Mouse (Mus musculus) kidney, postnatal 25 days (tissue): Measurements from ENCODE around the gene Rassf1.

Experiments used
- DNase-seq, 2 experiments: peaks; one replicate each; pipeline ENCODE4 v3.0.0; 2021; ENCODE audit warnings: mixed read lengths in 2 of 2

The Rassf1 gene

DNA sequence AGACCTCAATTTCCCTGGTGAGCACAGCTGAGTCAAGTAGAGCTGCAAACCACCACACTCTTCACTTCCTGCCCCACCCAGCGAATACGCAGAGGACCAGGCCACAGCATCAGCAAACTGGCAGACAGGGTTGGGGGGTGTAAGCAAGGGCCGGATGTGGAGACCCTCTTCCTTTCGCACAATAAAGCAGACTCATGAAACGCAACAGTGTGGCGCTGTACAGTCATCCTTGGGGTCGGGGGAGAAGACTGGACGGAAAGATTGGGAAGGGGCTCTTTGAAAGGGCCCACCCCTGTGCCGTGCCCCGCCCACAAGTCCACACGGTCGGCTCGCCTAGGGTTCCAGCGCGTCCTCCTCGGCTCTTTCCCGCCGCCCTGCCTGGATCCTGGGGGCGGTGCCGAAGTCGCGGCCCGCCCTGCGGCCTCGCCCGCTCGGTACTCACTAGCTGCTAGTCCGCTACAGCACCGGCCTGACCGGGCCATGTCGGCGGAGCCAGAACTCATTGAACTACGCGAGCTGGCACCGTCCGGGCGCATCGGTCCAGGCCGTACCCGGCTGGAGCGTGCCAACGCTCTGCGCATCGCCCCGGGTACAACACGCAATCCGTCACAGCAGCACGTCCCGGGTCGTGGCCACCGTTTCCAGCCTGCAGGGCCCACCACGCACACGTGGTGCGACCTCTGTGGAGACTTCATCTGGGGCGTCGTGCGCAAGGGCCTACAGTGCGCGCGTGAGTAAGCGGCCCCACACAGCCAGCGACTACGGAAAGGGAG is at the start of gene Rassf1:
Gene Rassf1 (plus strand): TSS at position 439 of the 773 bp plus-strand sequence.
- peak; percentile 78 to 92 for DNase-seq

GRCm38 (mm10) chr9:107502131-107502846 is 49.1 kb upstream of the Rassf1 start:
- no peak for DNase-seq

- DNase-seq: no peak
Observed at GRCm38 (mm10) chr9:107504662-107505537, 46.5 kb upstream of the Rassf1 start.

DNA sequence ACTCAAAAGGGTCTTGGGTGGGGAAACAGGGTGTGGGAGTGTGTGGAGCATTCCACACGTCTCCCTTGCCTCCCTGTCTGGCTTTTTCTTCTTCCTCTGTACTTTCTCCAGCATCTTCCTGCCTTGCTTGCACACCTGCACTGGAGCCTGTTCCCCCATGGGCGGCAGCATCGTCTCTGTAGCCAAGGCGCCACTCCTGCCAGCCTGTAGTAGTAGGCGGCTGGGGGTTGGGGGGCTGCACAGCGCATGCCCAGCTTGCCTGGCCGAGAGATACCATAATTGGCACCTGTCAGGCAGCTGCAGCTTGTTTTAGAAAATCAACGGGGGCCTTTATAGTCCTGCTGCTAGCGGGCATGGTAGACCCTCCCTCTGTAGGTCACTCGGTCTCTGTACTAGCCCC is 43.1 kb upstream of the Rassf1 start:
- no peak for DNase-seq

GRCm38 (mm10) chr9:107510384-107511100 is 40.8 kb upstream of the Rassf1 start:
- no peak for DNase-seq

GRCm38 (mm10) chr9:107511436-107511835 is 39.9 kb upstream of the Rassf1 start:
- DNase-seq: no peak

GRCm38 (mm10) chr9:107512326-107512725 is 39.0 kb upstream of the Rassf1 start:
- DNase-seq: no peak

GRCm38 (mm10) chr9:107514303-107514955 is 36.9 kb upstream of the Rassf1 start:
- DNase-seq: peak; percentile 82 to 87

- DNase-seq: no peak
Observed at GRCm38 (mm10) chr9:107520331-107520730, 31.0 kb upstream of the Rassf1 start.

GRCm38 (mm10) chr9:107521190-107521589 is 30.2 kb upstream of the Rassf1 start:
- no peak for DNase-seq

DNA sequence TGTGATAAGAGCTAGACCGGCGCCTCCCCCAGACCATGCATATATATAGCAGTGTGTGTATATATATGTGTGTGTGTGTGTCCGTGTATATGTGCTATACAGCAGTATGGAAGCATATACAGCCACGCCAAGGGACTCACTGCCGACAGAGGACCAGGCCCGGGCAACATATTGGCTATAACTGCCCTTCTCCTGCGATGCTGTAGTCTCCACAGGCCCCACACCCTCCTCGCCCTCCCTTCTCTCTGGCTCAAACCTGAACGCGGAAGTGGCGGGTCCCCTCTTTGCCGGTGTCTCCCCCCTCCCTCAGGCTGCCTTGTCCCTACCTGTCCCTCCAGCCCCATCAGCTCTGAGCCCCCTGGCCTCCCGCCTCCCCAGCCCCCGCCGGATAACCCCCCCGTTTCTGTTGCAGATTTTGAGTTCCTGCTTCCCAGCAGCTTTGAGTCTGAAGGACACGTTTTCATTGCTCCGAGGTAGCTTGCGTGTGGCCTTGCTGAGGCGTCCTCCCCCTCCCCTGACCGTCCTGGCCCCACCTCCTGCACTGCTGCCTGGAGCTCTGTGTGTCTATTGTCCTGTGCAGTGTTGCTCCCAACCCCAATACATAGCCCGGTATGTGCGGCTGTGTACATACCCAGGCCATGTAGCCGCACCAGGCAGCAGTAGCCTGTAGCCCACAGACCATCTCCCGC is 29.5 kb upstream of the Rassf1 start:
- DNase-seq: no peak

DNA sequence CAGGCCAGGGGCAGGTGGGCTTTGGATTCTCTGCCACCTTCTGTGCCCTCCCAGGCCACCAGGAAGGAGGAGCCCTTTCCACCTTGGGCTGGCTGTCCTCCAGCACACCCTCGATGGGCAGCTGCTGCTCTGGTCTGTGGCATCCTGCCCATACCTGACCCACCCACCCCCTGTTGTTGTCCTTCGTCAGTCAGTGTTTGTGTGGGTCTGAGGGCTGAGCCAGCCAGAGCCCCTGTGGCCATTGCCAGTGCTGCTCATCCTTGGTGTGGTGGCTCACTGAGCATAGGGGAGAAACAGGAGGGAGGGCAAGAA is 29.0 kb upstream of the Rassf1 start:
- DNase-seq: no peak

GRCm38 (mm10) chr9:107526198-107527026 is 24.9 kb upstream of the Rassf1 start:
- peak; percentile 85 to 86 for DNase-seq

DNA sequence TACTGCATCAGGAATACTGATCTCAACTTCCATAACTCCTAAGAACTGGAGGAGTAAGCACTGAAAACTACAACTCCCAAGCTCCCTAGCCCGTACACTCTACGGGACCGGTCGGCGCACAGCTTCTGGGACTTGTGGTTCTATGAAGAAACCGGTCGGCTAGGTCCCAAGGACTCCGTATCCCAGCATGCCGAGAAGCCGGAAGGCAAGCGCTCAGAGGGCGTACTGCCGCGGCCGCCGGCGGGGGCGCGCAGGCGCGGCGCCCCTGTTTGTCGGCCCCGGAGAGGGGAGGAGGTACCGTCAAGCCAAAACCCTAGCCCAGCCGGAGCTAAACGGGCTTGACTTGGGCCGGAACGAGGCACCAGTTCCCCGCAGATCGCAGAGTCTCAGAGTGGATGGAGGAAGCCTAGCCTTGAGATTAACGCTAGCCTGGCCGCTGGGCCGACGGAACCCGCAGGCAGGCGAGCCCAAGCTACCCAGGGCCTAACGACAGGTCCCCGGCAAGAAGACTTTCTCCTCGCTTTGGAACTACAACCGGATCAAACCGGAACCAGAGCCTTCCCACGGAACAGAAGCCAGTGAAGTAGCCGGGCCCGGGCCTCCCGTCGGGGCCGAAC is 17.5 kb upstream of the Rassf1 start, which contains the start of gene Tmem115:
Gene Tmem115 (plus strand): TSS at position 155 of the 617 bp plus-strand sequence.
- DNase-seq: peak; percentile 92 to 98

- peak; percentile 24 to 59 for DNase-seq
Observed at GRCm38 (mm10) chr9:107534408-107535202, 16.8 kb upstream of the Rassf1 start.

DNA sequence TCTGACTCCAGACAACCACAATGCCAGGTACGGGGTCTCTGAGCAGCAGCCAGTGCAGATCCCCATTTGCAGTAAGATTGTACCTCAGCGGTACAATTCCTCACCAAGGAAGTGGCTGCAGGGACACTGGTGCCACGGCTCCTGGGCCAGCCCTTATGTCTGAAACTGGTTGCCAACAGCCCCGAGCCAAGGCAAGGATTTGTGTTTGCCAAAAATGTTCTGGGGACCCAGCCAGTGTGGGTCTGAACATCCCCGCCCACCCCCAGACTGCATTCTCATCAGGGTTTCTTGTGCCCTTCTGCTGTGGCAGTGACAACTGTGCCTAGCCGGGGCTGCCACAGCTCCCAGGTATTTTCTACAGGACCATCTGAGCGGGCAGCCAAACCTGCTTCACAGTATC is 13.1 kb upstream of the Rassf1 start:
- no peak for DNase-seq

- DNase-seq: no peak
Observed at GRCm38 (mm10) chr9:107538711-107539110, 12.6 kb upstream of the Rassf1 start.

DNA sequence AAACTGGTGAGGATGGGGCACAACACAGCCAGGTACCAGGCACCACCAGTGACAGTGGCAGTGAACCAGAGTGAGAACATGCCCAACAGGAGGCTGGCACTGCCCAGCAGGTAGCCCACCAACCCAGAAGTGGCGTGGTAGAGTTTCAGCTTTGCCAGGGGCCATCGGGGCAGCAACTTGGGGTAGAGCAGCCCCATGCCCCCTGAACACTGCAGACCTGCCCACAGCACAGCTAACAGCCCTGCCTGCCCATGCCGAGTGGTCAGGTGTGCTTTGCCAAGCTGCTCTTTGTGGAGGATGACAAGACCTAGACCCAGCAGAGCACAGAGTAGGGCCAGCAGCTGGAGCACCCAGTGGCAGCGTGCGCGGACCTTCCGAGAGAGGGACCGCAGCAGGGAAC is 11.4 kb upstream of the Rassf1 start:
- DNase-seq: no peak

DNA sequence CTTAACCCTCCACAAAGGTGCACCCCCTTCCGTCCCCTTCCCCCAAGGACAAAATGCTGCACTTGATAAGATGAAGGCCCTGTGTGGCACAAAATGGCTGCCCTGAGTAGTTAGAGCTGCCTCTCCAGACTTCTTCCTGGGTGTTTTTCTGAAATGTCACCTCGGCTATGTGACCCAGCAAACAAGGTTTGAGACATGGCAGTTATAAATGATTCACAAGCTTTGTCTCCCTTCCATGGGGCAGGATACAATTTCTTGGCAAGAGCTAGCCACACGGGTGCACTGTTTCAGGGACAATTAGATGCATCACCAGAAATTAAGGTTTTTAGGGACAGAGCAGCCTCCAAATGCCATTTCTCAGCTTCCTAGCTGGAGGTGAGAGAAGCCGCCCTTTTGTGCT is 10.9 kb upstream of the Rassf1 start:
- DNase-seq: no peak
